In the genomic region with DNA sequence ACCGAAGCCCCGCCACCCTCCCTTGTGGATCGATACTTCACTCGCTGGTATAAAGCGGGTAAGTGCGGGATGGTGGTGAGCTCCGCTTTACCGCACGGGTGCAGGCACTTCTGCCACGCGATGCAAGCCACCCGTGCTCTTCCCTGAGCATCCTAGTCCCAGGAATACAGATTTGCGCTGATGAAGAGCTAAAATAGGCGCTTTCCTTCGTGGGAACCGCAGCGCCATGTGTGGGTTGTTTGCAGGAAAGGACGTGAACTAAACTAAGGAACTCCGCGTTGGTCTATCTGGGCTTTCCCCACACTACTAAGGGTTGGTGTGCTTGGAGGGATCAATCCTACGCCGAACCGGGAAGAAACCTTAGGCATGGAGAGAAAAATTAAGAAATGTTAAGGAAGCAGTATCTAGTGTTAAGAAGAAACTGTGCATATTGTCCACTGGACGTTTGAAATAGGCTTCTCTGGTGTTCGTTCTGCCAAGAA, we compare ENCODE assay signal across 7 mouse cellular contexts. TPM values are rescaled to one million over a fixed set of nuclear protein-coding genes. Genes with fewer than 3 reads are reported as not detected.
DNase-seq lines count a peak whose midpoint lies in the region; ATAC-seq and TF ChIP-seq lines count a peak whose summit lies in the region.

No protein-coding gene starts in this region.

- no peaks in the 10 kb centered on the region for H3K27me3 ChIP-seq in spleen, adult 2 months (ENCODE audit: control insufficient read depth, insufficient read depth, low read length)
- no peaks in the 10 kb centered on the region for H3K27me3 ChIP-seq in forebrain, embryonic 14.5 days (replicated peaks; ENCODE audit: control insufficient read depth, insufficient read depth, low read length)
- no peaks in the 10 kb centered on the region for H3K27me3 ChIP-seq in liver, embryonic 14.5 days (ENCODE audit: control insufficient read depth, insufficient read depth, low read length)

- H3K4me2 ChIP-seq in forebrain, embryonic 14.5 days (ENCODE audit: low read length): peak overlapping the region; percentile 71
- peak overlapping the region; percentile 87 for H3K4me2 ChIP-seq in liver, embryonic 14.5 days (ENCODE audit: low read depth)

- H3K9ac ChIP-seq in forebrain, embryonic 14.5 days (ENCODE audit: low read length): peak overlapping the region; percentile 90
- H3K9ac ChIP-seq in liver, embryonic 14.5 days (replicated peaks): peak overlapping the region; percentile 57

- 2% methylated on average over 25 of the region's 25 CpGs for WGBS in spleen, adult 2 months
- 2% methylated on average over 25 of the region's 25 CpGs for WGBS in forebrain, embryonic 14.5 days
- 2% methylated on average over 25 of the region's 25 CpGs for WGBS in liver, embryonic 14.5 days (ENCODE audit: insufficient replicate concordance)

- no peak for ATAC-seq in forebrain, embryonic 14.5 days
- peak; percentile 11; the same call in 1 of the 2 replicates for ATAC-seq in liver, embryonic 14.5 days (ENCODE audit: insufficient read depth)

- peaks cover 14% of the 10 kb centered on the region for H3K36me3 ChIP-seq in spleen, adult 2 months (ENCODE audit: control insufficient read depth, insufficient read depth, low read length)
- peaks cover 49% of the 10 kb centered on the region for H3K36me3 ChIP-seq in forebrain, embryonic 14.5 days (ENCODE audit: control insufficient read depth, insufficient read depth, low read length)
- peaks cover 13% of the 10 kb centered on the region; the same call in 1 of the 2 replicates for H3K36me3 ChIP-seq in liver, embryonic 14.5 days (replicated peaks; ENCODE audit: control insufficient read depth, insufficient read depth, low read depth)

- no peak for TF ChIP-seq POLR2A in spleen, adult 2 months (IDR thresholded peaks at IDR 0.05; ENCODE audit: low read depth, low read length)

- TF ChIP-seq CTCF in spleen, adult 2 months (IDR thresholded peaks at IDR 0.05; ENCODE audit: extremely low read depth, insufficient read depth, insufficient read length, insufficient replicate concordance): no peak
- peak; percentile 13; the same call in 1 of the 2 replicates for TF ChIP-seq CTCF in liver, embryonic 14.5 days (IDR thresholded peaks at IDR 0.05; ENCODE audit: low read depth)

- no peak for DNase-seq in spleen, adult 2 months (ENCODE audit: low read depth in 1 of 2, low spot score in 2 of 2)
- DNase-seq in spleen, adult 18-20 months: no peak
- DNase-seq in forebrain, embryonic 14.5 days (ENCODE audit: low spot score): no peak
- no peak for DNase-seq in liver, embryonic 14.5 days (ENCODE audit: low read depth in 3 of 3, low spot score in 3 of 3)
- no peak for DNase-seq in urinary bladder, postnatal 4 days (ENCODE audit: low spot score in 2 of 2)
- DNase-seq in gastrocnemius, adult 8-10 months (ENCODE audit: low spot score in 2 of 2): no peak
- no peak for DNase-seq in spleen, postnatal 10 days (ENCODE audit: low spot score in 2 of 2)

- no peaks in the 10 kb centered on the region for H3K9me3 ChIP-seq in forebrain, embryonic 14.5 days (replicated peaks; ENCODE audit: control insufficient read depth, low read length)
- H3K9me3 ChIP-seq in liver, embryonic 14.5 days (ENCODE audit: control insufficient read depth, low read length): no peaks in the 10 kb centered on the region

- peak overlapping the region; percentile 95 for H3K4me3 ChIP-seq in spleen, adult 2 months (ENCODE audit: extremely low read depth, insufficient read depth, insufficient read length)
- H3K4me3 ChIP-seq in forebrain, embryonic 14.5 days (ENCODE audit: low read depth, low read length): peak overlapping the region; percentile 93
- H3K4me3 ChIP-seq in liver, embryonic 14.5 days (ENCODE audit: insufficient read depth in 1 of 2, low read depth in 2 of 2, low read length in 2 of 2): peak overlapping the region; percentile 67 to 84

- no peak for TF ChIP-seq EP300 in liver, embryonic 14.5 days (IDR thresholded peaks at IDR 0.05; ENCODE audit: low read depth)

- H3K4me1 ChIP-seq in spleen, adult 2 months (ENCODE audit: control insufficient read depth, insufficient read depth, insufficient read length): no peaks in the 10 kb centered on the region
- H3K4me1 ChIP-seq in forebrain, embryonic 14.5 days (ENCODE audit: control insufficient read depth, insufficient read depth, low read length): peaks cover 7% of the 10 kb centered on the region
- H3K4me1 ChIP-seq in liver, embryonic 14.5 days (replicated peaks; ENCODE audit: control insufficient read depth in 2 of 2, insufficient read depth in 2 of 2, low read length in 1 of 2): peaks cover 0 to 8% of the 10 kb centered on the region in 2 experiments; a peak in 3 of 4 replicates

- H3K27ac ChIP-seq in spleen, adult 2 months (ENCODE audit: insufficient read depth, low read length): peak overlapping the region; percentile 19; the same call in 1 of the 2 replicates
- H3K27ac ChIP-seq in forebrain, embryonic 14.5 days (ENCODE audit: low read depth, low read length): peak overlapping the region; percentile 72; the same call in 1 of the 2 replicates
- H3K27ac ChIP-seq in liver, embryonic 14.5 days: no peak overlapping the region

RNA-seq across cellular contexts. Expression of a gene that starts 0.6 kb away (rescaled TPM):
- 3.1 and 3.5 TPM in 2 replicates for polyA plus RNA-seq in spleen, adult 2 months (2012; rRNA removed)
- 16.0 and 16.7 TPM in 2 replicates for polyA plus RNA-seq in forebrain, embryonic 14.5 days (2014; fragmentation: Nextera tagmentation; extraction: Ambion mirVana)
- 2.3 and 2.8 TPM in 2 replicates for polyA plus RNA-seq in liver, embryonic 14.5 days (2012; rRNA removed)
- 5.6 and 6.0 TPM in 2 replicates for polyA plus RNA-seq in liver, embryonic 14.5 days (2014; fragmentation: Nextera tagmentation; extraction: Ambion mirVana)
- 1 to 10 TPM in 3 of 4 experiments, under 1 TPM in 1; 0.73 to 1.9 (median 1.3) TPM for total RNA-seq in gastrocnemius, adult 8-10 months (2022)

RNA-seq across cellular contexts. Expression of a gene that starts 0.6 kb away (rescaled TPM):
- 8.6 and 9.7 TPM in 2 replicates for polyA plus RNA-seq in spleen, adult 2 months (2012; rRNA removed)
- 72.4 and 78.2 TPM in 2 replicates for polyA plus RNA-seq in forebrain, embryonic 14.5 days (2014; fragmentation: Nextera tagmentation; extraction: Ambion mirVana)
- polyA plus RNA-seq in liver, embryonic 14.5 days (2012; rRNA removed): 10.1 and 11.8 TPM in 2 replicates
- polyA plus RNA-seq in liver, embryonic 14.5 days (2014; fragmentation: Nextera tagmentation; extraction: Ambion mirVana): 13.4 and 15.0 TPM in 2 replicates
- 10 to 100 TPM; 19.3 to 25.9 (median 23.6) TPM for total RNA-seq in gastrocnemius, adult 8-10 months (2022)

RNA-seq across cellular contexts. Expression of a gene that starts 59.5 kb away (rescaled TPM):
- polyA plus RNA-seq in spleen, adult 2 months (2012; rRNA removed): not detected in 2 replicates
- not detected in 2 replicates for polyA plus RNA-seq in forebrain, embryonic 14.5 days (2014; fragmentation: Nextera tagmentation; extraction: Ambion mirVana)
- not detected in 2 replicates for polyA plus RNA-seq in liver, embryonic 14.5 days (2012; rRNA removed)
- polyA plus RNA-seq in liver, embryonic 14.5 days (2014; fragmentation: Nextera tagmentation; extraction: Ambion mirVana): not detected in 2 replicates
- total RNA-seq in gastrocnemius, adult 8-10 months (2022): not detected
